Mouse (Mus musculus) forebrain, embryonic 12.5 days (tissue): ENCODE measurements around the gene Oxct2b. TPM values are rescaled to one million over a fixed set of nuclear protein-coding genes. Genes with fewer than 3 reads are reported as not detected.

Experiments used
- ATAC-seq: fragments of 200-750 bp; cut with Nextera tagmentation; 2 replicates; pipeline ENCODE4 v1.8.0; 2017; ENCODE audit warnings: moderate TSS enrichment; ENCODE audit not compliant: low FRiP score
- H3K27ac ChIP-seq: fragments of 300-500 bp; sonication (generic); 2 replicates; pipeline ENCODE4 v1.5.1; 2016; ENCODE audit warnings: mild to moderate bottlenecking
- H3K27me3 ChIP-seq: fragments of 300-500 bp; sonication (generic); 2 replicates; pipeline ENCODE4 v1.6.1; 2016; ENCODE audit warnings: mild to moderate bottlenecking
- H3K36me3 ChIP-seq: fragments of 300-500 bp; sonication (generic); replicated peaks from 2 replicates; pipeline ENCODE4 v1.6.1; 2016; ENCODE audit warnings: mild to moderate bottlenecking
- H3K4me1 ChIP-seq: fragments of 300-500 bp; sonication (generic); 2 replicates; pipeline ENCODE4 v1.6.1; 2016
- H3K4me2 ChIP-seq: fragments of 300-500 bp; sonication (generic); 2 replicates; pipeline ENCODE4 v1.6.1; 2016; ENCODE audit warnings: mild to moderate bottlenecking, moderate library complexity
- H3K4me3 ChIP-seq: fragments of 300-500 bp; sonication (generic); replicated peaks from 2 replicates; pipeline ENCODE4 v1.5.1; 2016; ENCODE audit warnings: mild to moderate bottlenecking
- H3K9ac ChIP-seq: fragments of 300-500 bp; sonication (generic); 2 replicates; pipeline ENCODE4 v1.6.1; 2016; ENCODE audit warnings: mild to moderate bottlenecking
- H3K9me3 ChIP-seq: fragments of 300-500 bp; sonication (generic); 2 replicates; pipeline ENCODE4 v1.6.1; 2016
- WGBS: fragments of 180-500 bp; shearing (Covaris S2); methylation state at CpG from one replicate; pipeline ENCODE4 v1.1.7; 2016; 5-methylcytosine and 5-hydroxymethylcytosine counted together
- polyA plus RNA-seq: library from polyadenylated mRNA; unstranded; fragments of >200 nt; fragmentation: Nextera tagmentation; extraction: Ambion mirVana; gene quantifications from 2 replicates; pipeline ENCODE4 v1.2.1, GENCODE M21; 2016

Oxct2b gene
- 0.15 and 0.17 TPM in 2 replicates for polyA plus RNA-seq

- peak within 1 kb of the TSS; percentile 31 for H3K4me3 ChIP-seq
- 15% methylated on average over 22 of the region's 22 CpGs for WGBS
- H3K27me3 ChIP-seq, result peaks cover 22% of the 10 kb centered on the region
- H3K9me3 ChIP-seq, result no peaks in the 10 kb centered on the region
- ATAC-seq, result no peak
- H3K4me1 ChIP-seq, result no peaks in the 10 kb centered on the region
- H3K9ac ChIP-seq, result no peak within 1 kb of the TSS
- H3K27ac ChIP-seq, result no peak within 1 kb of the TSS
- H3K36me3 ChIP-seq, result no peaks in the 10 kb centered on the region
- H3K4me2 ChIP-seq, result peak within 1 kb of the TSS; percentile 51
Measured at GRCm38 (mm10) chr4:123116011-123116410, at the start of gene Oxct2b. Gene Oxct2b (plus strand): TSS chr4:123116266.

- WGBS, result 87% methylated on average over 6 of the region's 6 CpGs
- Histone ChIP-seq H3K9me3 (no peaks in the 10 kb centered on the region), H3K36me3 (no peaks in the 10 kb centered on the region), H3K4me1 (peaks cover 6% of the 10 kb centered on the region; the same call in 1 of the 2 replicates), H3K9ac (no peak overlapping the region), H3K27me3 (peaks cover 6% of the 10 kb centered on the region; the same call in 1 of the 2 replicates), H3K4me3 (no peak overlapping the region), H3K4me2 (no peak overlapping the region), H3K27ac (no peak overlapping the region)
- ATAC-seq, result no peak
Measured at GRCm38 (mm10) chr4:123068646-123069045, 47.4 kb upstream of the Oxct2b start.

- no peak overlapping the region for H3K4me3 ChIP-seq
- H3K27ac ChIP-seq, result no peak overlapping the region
- no peaks in the 10 kb centered on the region for H3K36me3 ChIP-seq
- peaks cover 6% of the 10 kb centered on the region; the same call in 1 of the 2 replicates for H3K27me3 ChIP-seq
- H3K4me2 ChIP-seq, result peak overlapping the region; percentile 24
- peak; percentile 55; the same call in 1 of the 2 replicates for ATAC-seq
- peaks cover 6% of the 10 kb centered on the region; the same call in 1 of the 2 replicates for H3K4me1 ChIP-seq
- H3K9ac ChIP-seq, result 0 out of 2 replicates have a peak overlapping the region, but pooled peaks have one; percentile 1
- WGBS, result 7% methylated on average over 13 of the region's 13 CpGs
- H3K9me3 ChIP-seq, result no peaks in the 10 kb centered on the region
Measured at GRCm38 (mm10) chr4:123071266-123071966, 44.6 kb upstream of the Oxct2b start.

GRCm38 (mm10) chr4:123076928-123077327 lies 39.1 kb upstream of the Oxct2b start:
- Histone ChIP-seq H3K9me3 (no peaks in the 10 kb centered on the region), H3K4me3 (no peak overlapping the region), H3K4me2 (no peak overlapping the region), H3K27me3 (no peaks in the 10 kb centered on the region; the same call in 1 of the 2 replicates), H3K36me3 (no peaks in the 10 kb centered on the region), H3K9ac (no peak overlapping the region), H3K4me1 (peaks cover under 1% of the 10 kb centered on the region; the same call in 1 of the 2 replicates), H3K27ac (no peak overlapping the region)
- ATAC-seq, result no peak
- WGBS, result 76% methylated on average over 8 of the region's 8 CpGs

GRCm38 (mm10) chr4:123078231-123078630 lies 37.8 kb upstream of the Oxct2b start:
- Histone ChIP-seq H3K9me3 (no peaks in the 10 kb centered on the region), H3K36me3 (no peaks in the 10 kb centered on the region), H3K27ac (no peak overlapping the region), H3K4me1 (peaks cover 5% of the 10 kb centered on the region; the same call in 1 of the 2 replicates), H3K4me2 (no peak overlapping the region), H3K27me3 (no peaks in the 10 kb centered on the region; the same call in 1 of the 2 replicates), H3K4me3 (no peak overlapping the region), H3K9ac (no peak overlapping the region)
- WGBS, result 89% methylated on average over 4 of the region's 4 CpGs
- no peak for ATAC-seq

- WGBS, result 40% methylated on average over 13 of the region's 13 CpGs
- Histone ChIP-seq H3K27ac (no peak overlapping the region), H3K27me3 (no peaks in the 10 kb centered on the region; the same call in 1 of the 2 replicates)
Measured at GRCm38 (mm10) chr4:123080791-123081190, 35.3 kb upstream of the Oxct2b start.

GRCm38 (mm10) chr4:123082283-123083163 lies 33.5 kb upstream of the Oxct2b start:
- Histone ChIP-seq H3K27ac (no peak overlapping the region), H3K9ac (no peak overlapping the region), H3K9me3 (no peaks in the 10 kb centered on the region), H3K36me3 (no peaks in the 10 kb centered on the region), H3K4me1 (peaks cover 5% of the 10 kb centered on the region; the same call in 1 of the 2 replicates), H3K4me2 (no peak overlapping the region), H3K27me3 (no peaks in the 10 kb centered on the region; the same call in 1 of the 2 replicates), H3K4me3 (no peak overlapping the region)
- 67% methylated on average over 20 of the region's 20 CpGs for WGBS
- ATAC-seq, result peak; percentile 62

More at GRCm38 (mm10) chr4:123080791-123081190, 35.3 kb upstream of the Oxct2b start:
- no peak overlapping the region for H3K4me3 ChIP-seq
- H3K4me2 ChIP-seq, result no peak overlapping the region
- H3K36me3 ChIP-seq, result no peaks in the 10 kb centered on the region
- H3K4me1 ChIP-seq, result peaks cover 5% of the 10 kb centered on the region; the same call in 1 of the 2 replicates
- no peaks in the 10 kb centered on the region for H3K9me3 ChIP-seq
- no peak for ATAC-seq
- H3K9ac ChIP-seq, result no peak overlapping the region

- Histone ChIP-seq H3K36me3 (no peaks in the 10 kb centered on the region), H3K9ac (peak overlapping the region; percentile 21; the same call in 1 of the 2 replicates), H3K27ac (no peak overlapping the region), H3K4me2 (no peak overlapping the region), H3K9me3 (no peaks in the 10 kb centered on the region), H3K4me3 (no peak overlapping the region), H3K27me3 (no peaks in the 10 kb centered on the region; the same call in 1 of the 2 replicates), H3K4me1 (peaks cover 5% of the 10 kb centered on the region; the same call in 1 of the 2 replicates)
- no peak for ATAC-seq
- 68% methylated on average over 13 of the region's 13 CpGs for WGBS
Measured at GRCm38 (mm10) chr4:123083323-123083902, 32.7 kb upstream of the Oxct2b start.

- H3K36me3 ChIP-seq, result no peaks in the 10 kb centered on the region
- no peak for ATAC-seq
- peaks cover 5% of the 10 kb centered on the region; the same call in 1 of the 2 replicates for H3K4me1 ChIP-seq
- no peak overlapping the region for H3K27ac ChIP-seq
- no peak overlapping the region for H3K4me2 ChIP-seq
- H3K9ac ChIP-seq, result no peak overlapping the region
- no peak overlapping the region for H3K4me3 ChIP-seq
- no peaks in the 10 kb centered on the region for H3K9me3 ChIP-seq
- WGBS, result 79% methylated on average over 2 of the region's 2 CpGs
- H3K27me3 ChIP-seq, result no peaks in the 10 kb centered on the region
Measured at GRCm38 (mm10) chr4:123085290-123085689, 30.8 kb upstream of the Oxct2b start.

GRCm38 (mm10) chr4:123086381-123086780 lies 29.7 kb upstream of the Oxct2b start:
- no peaks in the 10 kb centered on the region for H3K27me3 ChIP-seq
- H3K4me2 ChIP-seq, result no peak overlapping the region
- peaks cover 5% of the 10 kb centered on the region; the same call in 1 of the 2 replicates for H3K4me1 ChIP-seq
- no peak for ATAC-seq
- H3K27ac ChIP-seq, result no peak overlapping the region
- 90% methylated on average over 4 of the region's 4 CpGs for WGBS
- H3K36me3 ChIP-seq, result no peaks in the 10 kb centered on the region
- no peak overlapping the region for H3K9ac ChIP-seq
- H3K9me3 ChIP-seq, result no peaks in the 10 kb centered on the region
- no peak overlapping the region for H3K4me3 ChIP-seq

- 84% methylated on average over 5 of the region's 5 CpGs for WGBS
- ATAC-seq, result no peak
Measured at GRCm38 (mm10) chr4:123092621-123093020, 23.4 kb upstream of the Oxct2b start.

More at GRCm38 (mm10) chr4:123092621-123093020, 23.4 kb upstream of the Oxct2b start:
- Histone ChIP-seq H3K4me3 (no peak overlapping the region), H3K9ac (no peak overlapping the region), H3K27ac (no peak overlapping the region), H3K36me3 (no peaks in the 10 kb centered on the region), H3K9me3 (no peaks in the 10 kb centered on the region), H3K4me1 (no peaks in the 10 kb centered on the region), H3K27me3 (no peaks in the 10 kb centered on the region), H3K4me2 (no peak overlapping the region)
